In the genomic region with DNA sequence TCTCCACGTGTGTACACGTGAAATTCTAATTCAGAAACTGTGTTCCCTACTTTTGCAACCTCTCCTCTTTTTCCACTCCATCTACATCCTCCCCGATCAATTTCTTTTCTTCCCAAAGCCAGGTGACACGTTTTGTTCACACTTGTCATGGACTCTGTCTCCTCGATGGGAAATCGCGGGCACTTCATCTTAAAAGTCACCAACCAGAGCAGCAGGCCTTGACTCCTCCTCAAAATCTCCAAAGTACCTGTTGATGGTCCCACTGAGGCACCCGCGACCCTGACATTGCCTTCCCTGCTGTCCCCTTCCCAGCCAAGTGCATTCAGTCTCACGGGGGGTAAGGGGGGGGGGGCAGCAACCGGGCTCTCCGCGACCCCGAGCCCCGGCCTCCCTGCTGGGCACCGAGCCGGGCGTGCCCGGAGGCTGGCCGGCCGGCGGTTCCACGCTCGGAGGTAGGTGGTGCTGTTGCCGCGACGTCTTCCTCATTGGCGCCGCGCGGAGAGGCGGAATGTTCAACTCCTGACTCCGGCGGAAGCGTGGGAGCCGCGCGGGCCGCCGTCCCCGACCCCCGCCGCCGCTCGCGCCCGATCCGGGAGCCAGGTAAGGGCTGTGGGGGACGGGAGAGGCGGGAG, we compare ENCODE assay signal across 7 mouse cellular contexts. TPM values are rescaled to one million over a fixed set of nuclear protein-coding genes. Genes with fewer than 3 reads are reported as not detected.
DNase-seq lines count a peak whose midpoint lies in the region; ATAC-seq and TF ChIP-seq lines count a peak whose summit lies in the region.

TSS of gene Map3k20 (plus strand) at position 382 of the 632 bp plus-strand sequence.

- intact Hi-C loops in gastrocnemius, postnatal 14 days (cut with DNase I; ENCODE audit: low total_unique reads): loop anchor here (10.0 kb wide), 1 partner anchor 51 kb away; no protein-coding TSS in a partner anchor
- intact Hi-C loops in left cerebral cortex, postnatal 25 days (cut with DNase I): loop anchor here (5.0 kb wide), 2 partner anchors 48 to 992 kb away; no protein-coding TSS in a partner anchor

- peak within 1 kb of the TSS; percentile 41 for H3K27ac ChIP-seq in small intestine, adult 2 months (ENCODE audit: insufficient read depth, low read depth, low read length)

- peak within 1 kb of the TSS; percentile 99 for H3K4me3 ChIP-seq in small intestine, adult 2 months (ENCODE audit: low read depth, low read length)

- ATAC-seq in common myeloid progenitor, adult 5-6 weeks (replicated peaks; ENCODE audit: low read depth, poor library complexity, severe bottlenecking): peak; percentile 76
- peak; percentile 71 for ATAC-seq in megakaryocyte-erythroid progenitor cell, adult 5-6 weeks (replicated peaks; ENCODE audit: low FRiP score, low TSS enrichment, poor library complexity, severe bottlenecking)

- TF ChIP-seq CTCF in small intestine, adult 2 months (IDR thresholded peaks at IDR 0.05; ENCODE audit: extremely low read depth, insufficient read length, insufficient replicate concordance, low read depth, low read length): peak; percentile 22; the same call in 1 of the 2 replicates

- 0 out of 2 replicates have a peak, but pooled peaks cover 4% of the 10 kb centered on the region for H3K27me3 ChIP-seq in small intestine, adult 2 months (ENCODE audit: control insufficient read depth, insufficient read depth, low read length)

- peak; percentile 75 to 91 for DNase-seq in adrenal gland, adult (ENCODE audit: inconsistent age in 2 of 2, low spot score in 1 of 2)
- peak; percentile 81 for DNase-seq in gastrocnemius, postnatal 14 days
- DNase-seq in induced T-regulatory cell, adult 2 months (ENCODE audit: low read depth): peak; percentile 54
- peak; percentile 49 to 50 for DNase-seq in left cerebral cortex, postnatal 25 days (ENCODE audit: low spot score in 2 of 2)

- 3% methylated on average over 45 of the region's 50 CpGs for WGBS in small intestine, adult 2 months

- TF ChIP-seq POLR2A in small intestine, adult 2 months (IDR thresholded peaks at IDR 0.05; ENCODE audit: low read depth, low read length): no peak; the same call in 1 of the 2 replicates

- H3K36me3 ChIP-seq in small intestine, adult 2 months (ENCODE audit: control insufficient read depth, insufficient read depth, low read length): no peaks in the 10 kb centered on the region

- peaks cover 10% of the 10 kb centered on the region for H3K4me1 ChIP-seq in small intestine, adult 2 months (ENCODE audit: control insufficient read depth, insufficient read depth, insufficient read length, low read length)

RNA-seq across cellular contexts. Expression of gene Map3k20, which starts in this region (rescaled TPM):
- 49.6 and 66.9 TPM in 2 replicates for total RNA-seq in common myeloid progenitor, adult 5-6 weeks (2017)
- 100 to 1,000 TPM; 270 to 292 TPM for total RNA-seq in gastrocnemius, postnatal 14 days (2021)
- total RNA-seq in left cerebral cortex, postnatal 25 days (2021): 10 to 100 TPM in 1 of 2 experiments, 1 to 10 TPM in 1; 8.3 to 10.7 TPM
- total RNA-seq in megakaryocyte-erythroid progenitor cell, adult 5-6 weeks (2014; fragmentation: Nextera tagmentation): 34.4 and 46.9 TPM in 2 replicates
- total RNA-seq in megakaryocyte-erythroid progenitor cell, adult 5-6 weeks (2017): 30.5 and 34.1 TPM in 2 replicates
- 5.3 and 6.0 TPM in 2 replicates for polyA plus RNA-seq in small intestine, adult 2 months (2012; rRNA removed)

Comparison
In these comparisons a context has a peak if more than half of its experiments do, and no peak if none do; other contexts are left out.
1. Peak in every context shown above with its lines: DNase-seq, ATAC-seq, H3K4me3 ChIP-seq and H3K27ac ChIP-seq.